Mouse (Mus musculus) C2C12 (cell line): ENCODE measurements around the gene Msmo1.

ENCODE experiments used
- CTCF ChIP-seq: IDR thresholded peaks from one replicate; pipeline ENCODE4 v1.5.1; 2011; ENCODE audit not compliant: control insufficient read depth, insufficient read depth, insufficient read length
- MAX ChIP-seq: IDR thresholded peaks from one replicate; pipeline ENCODE4 v1.6.1; 2011; ENCODE audit warnings: mild to moderate bottlenecking, control low read depth
- USF1 ChIP-seq: IDR thresholded peaks from one replicate; pipeline ENCODE4 v1.6.1; 2011; ENCODE audit warnings: low read depth, mild to moderate bottlenecking, control low read depth, moderate library complexity

- no peak for TF ChIP-seq CTCF
- TF ChIP-seq USF1: no peak
- TF ChIP-seq MAX: no peak
Measured at GRCm38 (mm10) chr8:64676381-64676780, 57.2 kb downstream of the Msmo1 start.
